Comparison of ENCODE assay signal across 8 mouse cellular contexts in the genomic region with DNA sequence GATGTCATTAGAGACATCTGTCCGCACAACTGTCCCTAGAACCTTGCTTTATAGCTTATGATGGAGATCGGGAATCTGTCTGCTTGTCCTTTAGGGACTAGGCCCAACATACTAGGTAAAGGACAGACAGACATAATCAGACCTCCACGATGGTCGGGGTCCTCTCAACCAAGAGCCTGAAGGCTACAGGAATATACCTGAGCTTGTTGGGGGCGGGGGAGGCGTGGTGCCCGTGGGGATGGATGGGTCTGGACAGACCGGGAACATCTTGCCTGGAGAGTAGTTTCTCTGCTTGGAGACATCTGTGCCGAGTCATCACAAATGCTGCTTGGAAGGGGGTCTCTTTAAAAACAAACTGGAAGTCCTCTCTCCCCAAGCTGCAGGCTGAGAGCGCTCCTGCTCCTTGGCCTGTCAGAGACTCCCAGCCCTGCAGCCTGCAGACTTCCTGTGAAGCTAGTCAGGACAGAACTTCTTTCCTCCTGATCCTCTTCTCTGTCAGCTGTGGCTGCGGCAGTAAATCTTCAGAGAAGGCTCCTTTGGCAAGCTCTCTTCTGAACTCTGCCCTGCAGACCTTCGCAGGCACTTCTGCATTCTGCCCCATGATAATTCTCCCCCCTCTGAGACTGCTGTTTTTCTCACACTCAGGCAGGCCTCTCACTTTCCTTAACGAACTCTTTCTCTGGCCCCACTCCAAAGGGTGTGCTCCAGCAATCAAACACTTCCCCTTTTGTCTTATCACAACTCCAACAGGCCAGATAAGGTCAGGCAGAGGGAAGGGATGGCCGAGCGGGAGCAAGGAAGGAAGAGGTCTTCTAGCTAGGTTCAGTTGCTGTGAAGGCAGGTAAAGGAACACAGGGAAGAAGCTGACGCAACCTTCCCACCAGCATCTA.
DNase-seq lines count a peak whose midpoint lies in the region; ATAC-seq lines count a peak whose summit lies in the region.

No protein-coding gene starts in this region.

- H3K79me2 ChIP-seq in macrophage (ENCODE audit: inconsistent target), result no peaks in the 10 kb centered on the region

- no peak overlapping the region for H3K9ac ChIP-seq in forebrain, embryonic 15.5 days (replicated peaks)

- H3K4me3 ChIP-seq in forebrain, embryonic 10.5 days, result no peak overlapping the region
- H3K4me3 ChIP-seq in forebrain, embryonic 15.5 days, result no peak overlapping the region
- H3K4me3 ChIP-seq in heart, embryonic 10.5 days, result peak overlapping the region; percentile 12
- H3K4me3 ChIP-seq in macrophage (ENCODE audit: inconsistent target), result peak overlapping the region; percentile 12

- 0 out of 2 replicates have a peak overlapping the region, but pooled peaks have one; percentile 44 for H3K27ac ChIP-seq in forebrain, embryonic 10.5 days
- no peak overlapping the region for H3K27ac ChIP-seq in forebrain, embryonic 15.5 days (replicated peaks)
- H3K27ac ChIP-seq in heart, embryonic 10.5 days, result peak overlapping the region; percentile 59
- peak overlapping the region; percentile 99 for H3K27ac ChIP-seq in macrophage

- WGBS in forebrain, embryonic 10.5 days, result 73% methylated on average over 16 of the region's 16 CpGs
- 71% methylated on average over 16 of the region's 16 CpGs for WGBS in forebrain, embryonic 15.5 days
- WGBS in heart, embryonic 10.5 days, result 25% methylated on average over 16 of the region's 16 CpGs
- WGBS in macrophage (ENCODE audit: missing documents), result 22% methylated on average over 16 of the region's 16 CpGs

- H3K4me1 ChIP-seq in forebrain, embryonic 10.5 days, result peaks cover 7% of the 10 kb centered on the region; the same call in 1 of the 2 replicates
- no peaks in the 10 kb centered on the region for H3K4me1 ChIP-seq in forebrain, embryonic 15.5 days
- H3K4me1 ChIP-seq in heart, embryonic 10.5 days, result peaks cover 15% of the 10 kb centered on the region

- no peak for ATAC-seq in forebrain, embryonic 15.5 days (replicated peaks)

- DNase-seq in forebrain, embryonic 10.5 days (ENCODE audit: extremely low spot score, low spot score), result no peak
- DNase-seq in adrenal gland, postnatal 25 days, result peak; percentile 7
- DNase-seq in heart, embryonic 10.5 days (ENCODE audit: low spot score), result peak; percentile 74
- DNase-seq in kidney, postnatal 14 days, result peak; percentile 87
- no peak for DNase-seq in natural killer cell, adult 2 months (ENCODE audit: low spot score in 2 of 2)
- no peak for DNase-seq in cerebellum, postnatal 36 days

- H3K9me3 ChIP-seq in forebrain, embryonic 10.5 days, result no peaks in the 10 kb centered on the region
- H3K9me3 ChIP-seq in forebrain, embryonic 15.5 days, result no peaks in the 10 kb centered on the region
- H3K9me3 ChIP-seq in heart, embryonic 10.5 days, result no peaks in the 10 kb centered on the region

- no peaks in the 10 kb centered on the region for H3K36me3 ChIP-seq in forebrain, embryonic 10.5 days (replicated peaks)
- no peaks in the 10 kb centered on the region for H3K36me3 ChIP-seq in forebrain, embryonic 15.5 days
- H3K36me3 ChIP-seq in heart, embryonic 10.5 days, result no peaks in the 10 kb centered on the region
- H3K36me3 ChIP-seq in macrophage (ENCODE audit: inconsistent target), result no peaks in the 10 kb centered on the region

- H3K27me3 ChIP-seq in forebrain, embryonic 10.5 days (ENCODE audit: poor library complexity, severe bottlenecking), result no peaks in the 10 kb centered on the region
- no peaks in the 10 kb centered on the region for H3K27me3 ChIP-seq in forebrain, embryonic 15.5 days
- H3K27me3 ChIP-seq in heart, embryonic 10.5 days (ENCODE audit: insufficient read depth, poor library complexity, severe bottlenecking), result no peaks in the 10 kb centered on the region

- no peak overlapping the region for H3K4me2 ChIP-seq in forebrain, embryonic 15.5 days (replicated peaks)

Comparison
In these comparisons a context has a peak if more than half of its experiments do, and no peak if none do; other contexts are left out.
1. DNase-seq: peak in adrenal gland, postnatal 25 days (single experiment), heart, embryonic 10.5 days (single experiment) and kidney, postnatal 14 days (single experiment); none in forebrain, embryonic 10.5 days (single experiment), natural killer cell, adult 2 months (0 of 2) and cerebellum, postnatal 36 days (0 of 2).
2. H3K4me3 ChIP-seq: peak in heart, embryonic 10.5 days (single experiment) and macrophage (single experiment); none in forebrain, embryonic 10.5 days (single experiment) and forebrain, embryonic 15.5 days (single experiment).